Mouse (Mus musculus): ENCODE results near the gene Rsf1. TPM values are rescaled to one million over a fixed set of nuclear protein-coding genes. Genes with fewer than 3 reads are reported as not detected.

Gene Rsf1
- total and polyA plus RNA-seq, 3 experiments = 5.9 to 21.8 (median 11.9) TPM

GRCm38 (mm10) chr7:97661634-97662033 lies 81.9 kb downstream of the Rsf1 start (continued):
- TF ChIP-seq ZC3H11A (IDR thresholded peaks at IDR 0.05; ENCODE audit: low read depth, low read length) = no peak

- in situ Hi-C loops (cut with MboI; ENCODE audit: low pct_ligation_motif_present, low pct_unique_long_range_greater_than_20kb, low sequenced_read_pairs) = loop anchor here (25.0 kb wide), 1 partner anchor 242 kb away; no protein-coding TSS in a partner anchor
- H3K36me3 ChIP-seq (replicated peaks in 1 of 2; ENCODE audit: control insufficient read depth in 1 of 2, insufficient read depth in 1 of 2, low read length in 1 of 2) = peaks cover 33 to 76% of the 10 kb centered on the region in 2 experiments
- H3K4me1 ChIP-seq (ENCODE audit: control insufficient read depth in 1 of 2, insufficient read depth in 2 of 2) = no peaks in the 10 kb centered on the region
- DNase-seq (ENCODE audit: extremely low read depth) = peak; percentile 24
- H3K79me2 ChIP-seq (replicated peaks; ENCODE audit: control insufficient read depth, extremely low read depth, insufficient read depth, poor library complexity, severe bottlenecking) = no peaks in the 10 kb centered on the region
- H3K27ac ChIP-seq (ENCODE audit: insufficient read depth, low read depth) = no peak overlapping the region
- dilution Hi-C loops (cut with MboI; ENCODE audit: extremely low pct_ligation_motif_present, extremely low pct_unique_long_range_greater_than_20kb, low sequenced_read_pairs) = no loop called here
- no peak overlapping the region for H3K4me2 ChIP-seq (ENCODE audit: insufficient read depth, low read depth, poor library complexity, severe bottlenecking)
- H3K4me3 ChIP-seq (replicated peaks in 1 of 3; ENCODE audit: low read depth in 2 of 3, low read length in 2 of 3, poor library complexity in 1 of 3) = no peak overlapping the region
- TF ChIP-seq POLR2A (IDR thresholded peaks at IDR 0.05; ENCODE audit: low read depth, low read length) (no peak), SMC3 (IDR thresholded peaks at IDR 0.05; ENCODE audit: low read depth, low read length) (peak; percentile 21), CTCF (conservative IDR thresholded peaks at IDR 0.05 in 1 of 2, IDR thresholded peaks at IDR 0.05 in 1 of 2; ENCODE audit: low read depth in 2 of 2, low read length in 2 of 2) (peak in 1 of 2 experiments; percentile 59; a peak in 2 of 4 replicates), MAX (IDR thresholded peaks at IDR 0.05; ENCODE audit: low read length) (no peak), RAD21 (IDR thresholded peaks at IDR 0.05; ENCODE audit: low read depth, low read length) (peak; percentile 35)
- H3K9me3 ChIP-seq (replicated peaks; ENCODE audit: low read length) = no peaks in the 10 kb centered on the region
- no peak overlapping the region for H3K9ac ChIP-seq (ENCODE audit: insufficient read depth, low read depth)
- no peaks in the 10 kb centered on the region for H3K27me3 ChIP-seq (replicated peaks)
Measured at GRCm38 (mm10) chr7:97679239-97679638, 99.5 kb downstream of the Rsf1 start.

- Histone ChIP-seq H3K79me2 (replicated peaks; ENCODE audit: control insufficient read depth, extremely low read depth, insufficient read depth, poor library complexity, severe bottlenecking) (no peaks in the 10 kb centered on the region; the same call in 1 of the 2 replicates), H3K4me3 (replicated peaks in 1 of 3; ENCODE audit: low read depth in 2 of 3, low read length in 2 of 3, poor library complexity in 1 of 3) (no peak overlapping the region), H3K27ac (ENCODE audit: insufficient read depth, low read depth) (no peak overlapping the region), H3K9me3 (replicated peaks; ENCODE audit: low read length) (no peaks in the 10 kb centered on the region), H3K36me3 (replicated peaks in 1 of 2; ENCODE audit: control insufficient read depth in 1 of 2, insufficient read depth in 1 of 2, low read length in 1 of 2) (peaks cover 29 to 70% of the 10 kb centered on the region in 2 experiments), H3K27me3 (replicated peaks) (no peaks in the 10 kb centered on the region), H3K4me1 (ENCODE audit: control insufficient read depth in 1 of 2, insufficient read depth in 2 of 2) (no peaks in the 10 kb centered on the region), H3K9ac (ENCODE audit: insufficient read depth, low read depth) (no peak overlapping the region), H3K4me2 (ENCODE audit: insufficient read depth, low read depth, poor library complexity, severe bottlenecking) (no peak overlapping the region)
- in situ Hi-C loops (cut with MboI; ENCODE audit: low pct_ligation_motif_present, low pct_unique_long_range_greater_than_20kb, low sequenced_read_pairs) (loop anchor here (25.0 kb wide), 1 partner anchor 251 kb away; no protein-coding TSS in a partner anchor), dilution Hi-C loops (cut with MboI; ENCODE audit: extremely low pct_ligation_motif_present, extremely low pct_unique_long_range_greater_than_20kb, low sequenced_read_pairs) (no loop called here)
- DNase-seq (ENCODE audit: extremely low read depth) = no peak
- TF ChIP-seq ZKSCAN1 (IDR thresholded peaks at IDR 0.05; ENCODE audit: borderline replicate concordance, low read depth, low read length) (no peak), ELF1 (IDR thresholded peaks at IDR 0.05; ENCODE audit: low read depth, low read length) (no peak), USF2 (conservative IDR thresholded peaks at IDR 0.05; ENCODE audit: low read depth, low read length) (no peak), RAD21 (IDR thresholded peaks at IDR 0.05; ENCODE audit: low read depth, low read length) (no peak), TBP (conservative IDR thresholded peaks at IDR 0.05; ENCODE audit: low read depth, low read length) (no peak)
Measured at GRCm38 (mm10) chr7:97687831-97688230, 108.1 kb downstream of the Rsf1 start.

- Histone ChIP-seq H3K9ac (ENCODE audit: insufficient read depth, low read depth) (peak overlapping the region; percentile 52), H3K4me2 (ENCODE audit: insufficient read depth, low read depth, poor library complexity, severe bottlenecking) (peak overlapping the region; percentile 46), H3K4me1 (ENCODE audit: control insufficient read depth in 1 of 2, insufficient read depth in 2 of 2) (peaks cover 0 to 41% of the 10 kb centered on the region in 2 experiments; a peak in 2 of 4 replicates), H3K27ac (ENCODE audit: insufficient read depth, low read depth) (no peak overlapping the region), H3K79me2 (replicated peaks; ENCODE audit: control insufficient read depth, extremely low read depth, insufficient read depth, poor library complexity, severe bottlenecking) (peaks cover 35% of the 10 kb centered on the region), H3K9me3 (replicated peaks; ENCODE audit: low read length) (peaks cover 4% of the 10 kb centered on the region), H3K36me3 (replicated peaks in 1 of 2; ENCODE audit: control insufficient read depth in 1 of 2, insufficient read depth in 1 of 2, low read length in 1 of 2) (peaks cover 6 to 47% of the 10 kb centered on the region in 2 experiments), H3K27me3 (replicated peaks) (no peaks in the 10 kb centered on the region), H3K4me3 (replicated peaks in 1 of 3; ENCODE audit: low read depth in 2 of 3, low read length in 2 of 3, poor library complexity in 1 of 3) (peak overlapping the region; percentile 64 to 99 (median 89))
- no peak for DNase-seq (ENCODE audit: extremely low read depth)
- in situ Hi-C loops (cut with MboI; ENCODE audit: low pct_ligation_motif_present, low pct_unique_long_range_greater_than_20kb, low sequenced_read_pairs) (loop anchor here (25.0 kb wide), 1 partner anchor 258 kb away; no protein-coding TSS in a partner anchor), dilution Hi-C loops (cut with MboI; ENCODE audit: extremely low pct_ligation_motif_present, extremely low pct_unique_long_range_greater_than_20kb, low sequenced_read_pairs) (no loop called here)
- TF ChIP-seq E2F4 (IDR thresholded peaks at IDR 0.05; ENCODE audit: insufficient replicate concordance, low read depth, low read length) (no peak), USF1 (IDR thresholded peaks at IDR 0.05; ENCODE audit: low read depth, low read length) (no peak), GABPA (IDR thresholded peaks at IDR 0.05; ENCODE audit: insufficient replicate concordance, low read depth, low read length) (no peak), TBP (conservative IDR thresholded peaks at IDR 0.05; ENCODE audit: low read depth, low read length) (no peak), ZKSCAN1 (IDR thresholded peaks at IDR 0.05; ENCODE audit: borderline replicate concordance, low read depth, low read length) (no peak), UBTF (IDR thresholded peaks at IDR 0.05; ENCODE audit: low read depth, low read length) (no peak), CHD1 (IDR thresholded peaks at IDR 0.05; ENCODE audit: low read depth, low read length) (no peak), BHLHE40 (IDR thresholded peaks at IDR 0.05; ENCODE audit: low read depth, low read length) (no peak), NELFE (IDR thresholded peaks at IDR 0.05; ENCODE audit: low read depth, low read length) (no peak), SIN3A (IDR thresholded peaks at IDR 0.05; ENCODE audit: low read length) (no peak), EP300 (IDR thresholded peaks at IDR 0.05; ENCODE audit: low read length) (no peak), MAFK (IDR thresholded peaks at IDR 0.05; ENCODE audit: insufficient replicate concordance, low read length) (no peak), MAX (IDR thresholded peaks at IDR 0.05; ENCODE audit: low read length) (no peak), RAD21 (IDR thresholded peaks at IDR 0.05; ENCODE audit: low read depth, low read length) (no peak), KAT2A (IDR thresholded peaks at IDR 0.05; ENCODE audit: insufficient replicate concordance, low read length) (no peak), CHD2 (IDR thresholded peaks at IDR 0.05; ENCODE audit: low read length) (no peak), IRF4 (IDR thresholded peaks at IDR 0.05; ENCODE audit: low read depth, low read length) (no peak), ZC3H11A (IDR thresholded peaks at IDR 0.05; ENCODE audit: low read depth, low read length) (no peak)
Measured at GRCm38 (mm10) chr7:97695441-97695840, 115.8 kb downstream of the Rsf1 start.
